Mouse (Mus musculus) retina, adult 2 months (tissue): ENCODE measurements around the gene Mrpl1.

ENCODE experiments used
- DNase-seq: peaks from one replicate; pipeline ENCODE4 v3.0.0-alpha.2; 2012; ENCODE audit warnings: low read depth, low spot score

The Mrpl1 gene

DNA sequence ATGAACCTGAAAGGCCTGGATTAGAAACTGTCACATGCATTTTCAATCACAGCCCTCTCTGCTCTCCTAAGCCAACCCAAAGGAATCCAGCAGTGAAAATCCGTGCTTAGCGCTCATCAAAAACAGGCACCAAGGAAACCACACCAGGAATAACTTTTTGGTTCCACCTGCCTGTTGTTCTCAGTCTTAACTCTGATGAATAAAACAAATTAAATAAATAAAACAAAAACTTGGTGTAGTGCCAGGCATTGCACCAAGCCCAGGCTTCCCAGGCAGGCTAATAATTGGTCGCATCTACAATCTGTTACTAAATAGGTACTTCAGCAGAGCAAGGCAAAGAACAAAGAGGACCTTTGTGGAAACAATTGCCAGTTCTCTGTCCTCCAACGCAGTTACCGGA lies 99.4 kb downstream of the Mrpl1 start:
- DNase-seq: no peak

DNA sequence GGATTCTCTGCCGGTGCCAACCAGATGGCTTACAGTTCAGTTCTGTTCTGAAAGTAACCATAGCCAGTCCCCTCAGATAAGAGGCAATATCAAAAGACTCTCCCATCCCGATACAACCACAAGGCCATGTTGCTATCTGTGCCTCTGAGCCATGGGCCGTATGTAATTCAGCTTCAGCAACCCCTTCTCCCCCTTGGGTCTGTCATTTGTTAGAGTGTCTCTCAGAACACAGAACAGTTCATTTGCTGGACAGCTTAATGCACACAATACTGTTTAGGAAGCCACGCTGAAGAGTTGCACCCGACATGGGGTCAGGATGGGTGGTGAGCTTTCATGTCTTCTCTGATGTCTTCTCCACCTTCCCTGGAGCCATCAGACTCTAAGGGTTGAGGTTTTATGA lies 100.3 kb downstream of the Mrpl1 start:
- no peak for DNase-seq

DNA sequence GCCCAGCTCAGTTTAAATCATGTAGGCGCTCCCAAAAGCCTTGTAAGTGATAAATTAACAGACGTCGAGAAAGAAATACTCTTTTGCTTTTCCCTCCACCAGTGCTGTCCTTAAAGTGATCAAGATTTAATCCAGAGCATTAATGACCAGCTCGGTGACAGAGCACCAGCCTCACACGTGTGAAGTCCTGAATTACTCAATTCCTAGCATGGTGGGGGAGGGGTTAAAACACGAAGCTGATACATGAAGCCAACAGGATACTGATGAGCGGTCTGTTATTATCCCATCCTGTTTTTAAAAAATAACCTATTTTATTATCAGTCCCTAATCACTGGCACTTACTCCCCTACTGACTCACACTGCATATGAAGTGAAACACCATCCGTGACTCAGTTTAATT lies 102.4 kb downstream of the Mrpl1 start:
- no peak for DNase-seq
